Mouse (Mus musculus): Measurements from ENCODE around the gene Gosr2. TPM values are rescaled to one million over a fixed set of nuclear protein-coding genes. Genes with fewer than 3 reads are reported as not detected.

Gosr2 gene
- 10 to 100 TPM; 58.1 to 61.2 TPM for total RNA-seq (2023)

DNA sequence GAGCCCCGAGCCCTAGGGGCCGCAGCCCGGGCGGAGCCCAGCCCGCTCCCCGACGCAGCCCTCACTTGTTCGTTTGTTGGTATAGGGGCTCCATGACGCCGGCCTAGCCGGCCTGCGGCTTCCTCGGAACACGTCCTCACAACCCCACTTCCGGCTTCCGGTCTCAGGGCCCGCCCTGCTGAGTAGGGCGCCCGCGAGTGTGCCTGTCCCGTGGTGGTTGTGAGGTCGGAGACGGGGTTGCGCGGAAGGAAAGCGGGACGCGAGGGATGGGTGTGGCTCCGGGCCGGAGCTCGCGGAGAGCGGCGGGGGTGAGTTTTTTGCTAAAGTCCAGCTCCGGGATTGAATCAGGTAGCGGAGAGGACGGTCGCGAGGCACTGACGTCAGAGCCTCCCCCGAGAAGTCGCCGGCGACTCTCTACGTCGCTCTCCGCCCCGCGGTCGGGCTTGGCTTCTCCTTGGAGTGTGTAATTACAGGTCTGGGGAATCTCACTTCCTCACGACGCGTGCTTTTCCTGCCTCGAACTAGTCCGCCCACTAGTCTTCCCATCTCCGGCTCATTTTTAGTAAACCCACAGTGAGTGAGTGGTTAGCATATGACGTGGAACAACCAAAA, at the start of gene Gosr2:
Gene Gosr2 (minus strand): TSS at position 334 of the 612 bp plus-strand sequence.

DNA sequence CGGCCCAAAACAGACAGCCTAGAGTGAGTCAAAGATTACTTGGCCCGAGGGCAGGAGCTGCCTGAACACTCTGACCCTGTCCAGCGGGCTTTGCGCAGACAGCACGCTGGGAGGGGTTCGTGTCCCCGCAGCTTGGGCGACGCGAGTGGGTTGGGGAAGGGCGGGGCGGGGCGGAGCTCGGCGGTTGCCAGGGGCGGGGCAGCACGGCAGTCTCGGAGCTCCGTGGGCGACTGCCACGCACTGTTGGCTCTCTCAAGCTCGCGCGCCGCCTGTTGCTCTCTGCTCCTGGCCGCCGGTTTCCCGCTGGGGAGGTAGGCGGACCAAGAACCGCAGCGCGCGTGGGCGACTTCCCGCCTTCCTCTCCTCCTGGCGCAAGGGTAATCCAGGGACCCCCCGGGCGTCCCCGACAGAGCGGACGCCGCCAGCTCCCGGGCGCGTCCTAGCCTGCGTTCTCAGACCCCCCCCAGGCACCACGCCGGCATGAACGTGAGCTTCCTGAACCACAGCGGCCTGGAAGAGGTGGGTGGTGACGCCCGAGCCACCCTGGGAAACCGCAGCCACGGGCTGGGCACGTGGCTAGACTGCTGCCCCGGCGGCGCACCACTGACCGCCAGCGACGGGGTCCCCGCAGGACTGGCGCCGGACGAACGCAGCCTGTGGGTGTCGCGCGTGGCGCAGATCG, 48.3 kb downstream of the Gosr2 start, which contains the start of gene Rprml:
Gene Rprml (plus strand): TSS at position 270 of the 682 bp plus-strand sequence.

DNA sequence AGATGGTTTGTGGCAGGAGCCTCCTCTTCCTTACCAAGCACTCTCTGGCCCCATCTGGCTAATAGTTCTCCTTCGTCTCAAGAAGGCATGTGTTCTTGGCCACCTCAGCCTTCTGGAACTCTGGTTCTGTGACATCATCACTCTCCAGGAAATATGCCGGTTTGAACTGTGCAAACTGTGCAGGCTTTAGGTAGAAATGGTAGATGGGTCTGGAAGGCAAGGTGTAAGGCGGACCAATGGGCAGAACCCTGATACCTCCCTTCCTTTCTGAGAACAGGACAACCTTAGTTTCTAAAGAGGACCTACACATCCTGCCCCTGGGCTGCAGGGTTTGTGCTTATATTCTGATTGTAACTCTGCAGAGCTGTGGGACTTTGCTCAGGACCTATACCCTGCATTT, 58.9 kb downstream of the Gosr2 start, which contains the start of gene Lyzl6:
Gene Lyzl6 (minus strand): TSS at position 101 of the 400 bp plus-strand sequence.

Other genes with a start within 250 kb of the Gosr2 start
- gene Lrrc37a, start 193.3 kb downstream of the Gosr2 start, total RNA-seq (2023): not detected
- not detected for gene Gm884, start 76.8 kb downstream of the Gosr2 start, total RNA-seq (2023)
- not detected for gene Lyzl6, start 59.0 kb downstream of the Gosr2 start, total RNA-seq (2023)
- gene Rprml, start 48.3 kb downstream of the Gosr2 start, total RNA-seq (2023): not detected
- gene Wnt9b, start 51.9 kb upstream of the Gosr2 start, total RNA-seq (2023): not detected
- gene Wnt3, start 76.3 kb upstream of the Gosr2 start, total RNA-seq (2023): under 1 TPM in 1 of 2 experiments, not detected in 1; 0.17 TPM